Mouse (Mus musculus): ENCODE results near the gene Pitx1. TPM values are rescaled to one million over a fixed set of nuclear protein-coding genes. Genes with fewer than 3 reads are reported as not detected.

Pitx1 gene
- polyA plus RNA-seq, 1 experiment from 2014 or later = 1.2 TPM

- Histone ChIP-seq H3K4me1 (ENCODE audit: control insufficient read depth, insufficient read depth, low read length) (0 out of 2 replicates have a peak, but pooled peaks cover 2% of the 10 kb centered on the region), H3K27me3 (ENCODE audit: control insufficient read depth, insufficient read depth, low read length) (no peaks in the 10 kb centered on the region), H3K9ac (ENCODE audit: low read depth, low read length) (no peak overlapping the region), H3K9me3 (replicated peaks; ENCODE audit: control insufficient read depth, low read length) (no peaks in the 10 kb centered on the region), H3K4me3 (ENCODE audit: low read depth, low read length) (no peak overlapping the region), H3K36me3 (ENCODE audit: control insufficient read depth, insufficient read depth, low read length) (no peaks in the 10 kb centered on the region), H3K4me2 (no peak overlapping the region), H3K27ac (ENCODE audit: low read depth, low read length) (no peak overlapping the region)
- WGBS (ENCODE audit: insufficient replicate concordance) = 29% methylated on average over 11 of the region's 11 CpGs
- ATAC-seq (replicated peaks; ENCODE audit: insufficient number of reproducible peaks, low FRiP score, low TSS enrichment) = no peak
Measured at GRCm38 (mm10) chr13:55775056-55775455, 60.9 kb downstream of the Pitx1 start.

Other genes starting within 250 kb of the Pitx1 start
- 15.8 and 18.8 TPM in 2 replicates for gene B4galt7, start 236.3 kb downstream of the Pitx1 start, polyA plus RNA-seq (2014; fragmentation: Nextera tagmentation; extraction: Ambion mirVana)
- 36.4 and 38.4 TPM in 2 replicates for gene Caml, start 213.2 kb downstream of the Pitx1 start, polyA plus RNA-seq (2014; fragmentation: Nextera tagmentation; extraction: Ambion mirVana)
- 32.4 and 34.2 TPM in 2 replicates for gene Ddx46, start 201.2 kb downstream of the Pitx1 start, polyA plus RNA-seq (2014; fragmentation: Nextera tagmentation; extraction: Ambion mirVana)
- gene B230219D22Rik, start 143.1 kb downstream of the Pitx1 start, polyA plus RNA-seq (2014; fragmentation: Nextera tagmentation; extraction: Ambion mirVana) = 63.0 and 77.0 TPM in 2 replicates
- 61.1 and 69.5 TPM in 2 replicates for gene Txndc15, start 121.5 kb downstream of the Pitx1 start, polyA plus RNA-seq (2014; fragmentation: Nextera tagmentation; extraction: Ambion mirVana)
- 59.1 and 64.6 TPM in 2 replicates for gene Pcbd2, start 108.8 kb downstream of the Pitx1 start, polyA plus RNA-seq (2014; fragmentation: Nextera tagmentation; extraction: Ambion mirVana)
- gene Catsper3, start 51.6 kb downstream of the Pitx1 start, polyA plus RNA-seq (2014; fragmentation: Nextera tagmentation; extraction: Ambion mirVana) = 0.11 and 0.23 TPM in 2 replicates